Mouse (Mus musculus) heart, adult 2 months (tissue): ENCODE results near the gene Cd86. TPM values are rescaled to one million over a fixed set of nuclear protein-coding genes. Genes with fewer than 3 reads are reported as not detected.

Experiments
- DNase-seq, 2 experiments: peaks; one replicate each; pipeline ENCODE4 v3.0.0; 2021
- H3K27ac ChIP-seq: fragments of 200-600 bp; 2 replicates; pipeline ENCODE4 v1.8.1; 2022
- H3K27me3 ChIP-seq: fragments of 200-500 bp; 2 replicates; pipeline ENCODE4 v1.6.1; 2012; ENCODE audit warnings: mild to moderate bottlenecking, low read length, inconsistent platforms, mixed read lengths; ENCODE audit not compliant: control insufficient read depth, insufficient read depth
- H3K36me3 ChIP-seq: fragments of 200-500 bp; 2 replicates; pipeline ENCODE4 v1.6.1; 2012; ENCODE audit warnings: low read length, inconsistent platforms; ENCODE audit not compliant: control insufficient read depth, insufficient read depth
- H3K4me1 ChIP-seq: fragments of 200-500 bp; 2 replicates; pipeline ENCODE4 v1.6.1; 2011; ENCODE audit warnings: low read length; ENCODE audit not compliant: control insufficient read depth, insufficient read depth
- H3K4me3 ChIP-seq: fragments of 200-600 bp; 2 replicates; pipeline ENCODE4 v1.8.1; 2022
- H3K79me2 ChIP-seq: fragments of 200-500 bp; replicated peaks from 2 replicates; pipeline ENCODE4 v1.6.1; 2012; ENCODE audit warnings: mild to moderate bottlenecking, inconsistent platforms, low read length, moderate library complexity, mixed read lengths; ENCODE audit not compliant: control insufficient read depth, insufficient read depth
- H3K9ac ChIP-seq: fragments of 200-500 bp; 2 replicates; pipeline ENCODE4 v1.6.1; 2012; ENCODE audit warnings: low read depth, mild to moderate bottlenecking, control low read depth, inconsistent platforms, low read length, mixed read lengths
- CTCF ChIP-seq: fragments of 200-600 bp; IDR thresholded peaks from 2 replicates; pipeline ENCODE4 v1.8.1; 2022; ENCODE audit warnings: antibody characterized with exemption, mild to moderate bottlenecking, moderate library complexity
- EP300 ChIP-seq: fragments of 200-500 bp; IDR thresholded peaks from 2 replicates; pipeline ENCODE4 v1.6.1; 2011; ENCODE audit warnings: low read depth, low read length, control low read depth; ENCODE audit not compliant: insufficient read depth
- POLR2A ChIP-seq: fragments of 200-500 bp; IDR thresholded peaks from 2 replicates; pipeline ENCODE4 v1.6.1; 2011; ENCODE audit warnings: mild to moderate bottlenecking, low read depth, low read length, control low read depth; ENCODE audit not compliant: insufficient read depth
- WGBS: fragments of 180-500 bp; shearing (Covaris S2); methylation state at CpG from one replicate; pipeline ENCODE4 v1.1.7; 2018; 5-methylcytosine and 5-hydroxymethylcytosine counted together
- intact Hi-C: fragments of 180-260 bp; cut with DNase I; formaldehyde crosslinking; loops from one replicate; pipeline ENCODE4 v1.15.1; 2025
- polyA plus RNA-seq: library from polyadenylated mRNA; depleted of rRNA; stranded (reverse); fragments of >200 nt; gene quantifications from 2 replicates; pipeline ENCODE4 v1.2.3, GENCODE M21; 2012
- total RNA-seq, 2 experiments: library from RNA; stranded (reverse); gene quantifications; 2 replicates each; pipeline ENCODE4 v1.2.3; 2021

The Cd86 gene
- total and polyA plus RNA-seq, 3 experiments, result 1.00 to 1.4 (median 1.1) TPM

- no peak for DNase-seq
- TF ChIP-seq EP300 (no peak), POLR2A (no peak), CTCF (no peak)
- Histone ChIP-seq H3K27ac (no peak overlapping the region), H3K4me3 (no peak overlapping the region), H3K9ac (no peak overlapping the region), H3K27me3 (no peaks in the 10 kb centered on the region), H3K36me3 (no peaks in the 10 kb centered on the region), H3K79me2 (no peaks in the 10 kb centered on the region), H3K4me1 (no peaks in the 10 kb centered on the region)
- WGBS, result 74% methylated on average over 16 of the region's 16 CpGs
- intact Hi-C loops, result no loop called here
Measured at GRCm38 (mm10) chr16:36639812-36640504, 25.9 kb downstream of the Cd86 start.

GRCm38 (mm10) chr16:36636800-36637199 lies 29.1 kb downstream of the Cd86 start:
- TF ChIP-seq CTCF (no peak), POLR2A (no peak), EP300 (no peak)
- no peaks in the 10 kb centered on the region for H3K27me3 ChIP-seq
- H3K4me1 ChIP-seq, result no peaks in the 10 kb centered on the region
- WGBS, result 44% methylated on average over 4 of the region's 4 CpGs
- no peaks in the 10 kb centered on the region for H3K79me2 ChIP-seq
- no peaks in the 10 kb centered on the region for H3K36me3 ChIP-seq
- H3K4me3 ChIP-seq, result no peak overlapping the region
- intact Hi-C loops, result no loop called here
- H3K9ac ChIP-seq, result no peak overlapping the region
- H3K27ac ChIP-seq, result no peak overlapping the region
- DNase-seq, result no peak

GRCm38 (mm10) chr16:36634971-36635710 lies 30.7 kb downstream of the Cd86 start:
- WGBS, result 83% methylated on average over 23 of the region's 23 CpGs
- H3K4me3 ChIP-seq, result no peak overlapping the region
- H3K9ac ChIP-seq, result no peak overlapping the region
- intact Hi-C loops, result no loop called here
- no peak overlapping the region for H3K27ac ChIP-seq
- DNase-seq, result no peak
- TF ChIP-seq CTCF (no peak), EP300 (no peak), POLR2A (no peak)
- no peaks in the 10 kb centered on the region for H3K4me1 ChIP-seq
- H3K27me3 ChIP-seq, result no peaks in the 10 kb centered on the region
- no peaks in the 10 kb centered on the region for H3K36me3 ChIP-seq
- H3K79me2 ChIP-seq, result no peaks in the 10 kb centered on the region

- no peak for DNase-seq
- H3K4me3 ChIP-seq, result no peak overlapping the region
- 86% methylated on average over 2 of the region's 2 CpGs for WGBS
Measured at GRCm38 (mm10) chr16:36634421-36634820, 31.5 kb downstream of the Cd86 start.

GRCm38 (mm10) chr16:36632229-36632628 lies 33.7 kb downstream of the Cd86 start:
- H3K27me3 ChIP-seq, result no peaks in the 10 kb centered on the region
- TF ChIP-seq CTCF (no peak), EP300 (no peak), POLR2A (no peak)
- 76% methylated on average over 8 of the region's 8 CpGs for WGBS
- no peaks in the 10 kb centered on the region for H3K36me3 ChIP-seq
- no peak for DNase-seq
- intact Hi-C loops, result no loop called here
- no peaks in the 10 kb centered on the region for H3K4me1 ChIP-seq
- no peaks in the 10 kb centered on the region for H3K79me2 ChIP-seq
- H3K4me3 ChIP-seq, result no peak overlapping the region
- H3K9ac ChIP-seq, result no peak overlapping the region
- H3K27ac ChIP-seq, result no peak overlapping the region

More at GRCm38 (mm10) chr16:36634421-36634820, 31.5 kb downstream of the Cd86 start:
- Histone ChIP-seq H3K27ac (no peak overlapping the region), H3K79me2 (no peaks in the 10 kb centered on the region), H3K4me1 (no peaks in the 10 kb centered on the region), H3K36me3 (no peaks in the 10 kb centered on the region), H3K9ac (no peak overlapping the region), H3K27me3 (no peaks in the 10 kb centered on the region)
- TF ChIP-seq EP300 (no peak), POLR2A (no peak), CTCF (no peak)
- intact Hi-C loops, result no loop called here

- no peak overlapping the region for H3K4me3 ChIP-seq
- DNase-seq, result no peak
- no peak overlapping the region for H3K27ac ChIP-seq
- H3K27me3 ChIP-seq, result no peaks in the 10 kb centered on the region
- no peak overlapping the region for H3K9ac ChIP-seq
- no peaks in the 10 kb centered on the region for H3K36me3 ChIP-seq
- intact Hi-C loops, result no loop called here
- 81% methylated on average over 5 of the region's 5 CpGs for WGBS
- no peaks in the 10 kb centered on the region for H3K79me2 ChIP-seq
- no peaks in the 10 kb centered on the region for H3K4me1 ChIP-seq
- TF ChIP-seq EP300 (no peak), CTCF (no peak), POLR2A (no peak)
Measured at GRCm38 (mm10) chr16:36631607-36632006, 34.3 kb downstream of the Cd86 start.
